Mouse (Mus musculus) heart, embryonic 14.5 days (tissue): ENCODE data around the gene Kif26b. TPM values are rescaled to one million over a fixed set of nuclear protein-coding genes. Genes with fewer than 3 reads are reported as not detected.

Experiments
- ATAC-seq: fragments of 200-750 bp; cut with Nextera tagmentation; 2 replicates; pipeline ENCODE4 v1.8.0; 2017; ENCODE audit warnings: low read depth, moderate TSS enrichment; ENCODE audit not compliant: insufficient number of reproducible peaks, insufficient read depth, low FRiP score
- H3K27ac ChIP-seq, 2 experiments: fragments of 200-500 bp in 1 of 2; fragments of 300-500 bp in 1 of 2; sonication (generic) in 1 of 2; replicated peaks in 1 of 2; 2 replicates each; pipeline ENCODE4 v1.5.1; 2012 to 2014; ENCODE audit warnings: low read depth in 2 of 2, low read length in 2 of 2, control low read depth in 1 of 2, mild to moderate bottlenecking in 1 of 2, mixed read lengths in 1 of 2; ENCODE audit not compliant: control insufficient read depth in 1 of 2, insufficient read depth in 1 of 2
- H3K27me3 ChIP-seq: fragments of 300-500 bp; sonication (generic); 2 replicates; pipeline ENCODE4 v1.6.1; 2014; ENCODE audit warnings: mild to moderate bottlenecking, low read length, control low read depth; ENCODE audit not compliant: control insufficient read depth, insufficient read depth
- H3K36me3 ChIP-seq: fragments of 300-500 bp; sonication (generic); 2 replicates; pipeline ENCODE4 v1.6.1; 2014; ENCODE audit warnings: mild to moderate bottlenecking, control low read depth, low read length, mixed read lengths; ENCODE audit not compliant: control insufficient read depth, insufficient read depth
- H3K4me1 ChIP-seq, 2 experiments: fragments of 200-500 bp in 1 of 2; fragments of 300-500 bp in 1 of 2; sonication (generic) in 1 of 2; 2 replicates each; pipeline ENCODE4 v1.6.1; 2012 to 2014; ENCODE audit warnings: low read length in 2 of 2, control low read depth in 1 of 2, mixed read lengths in 1 of 2; ENCODE audit not compliant: control insufficient read depth in 2 of 2, insufficient read depth in 2 of 2
- H3K4me2 ChIP-seq: fragments of 300-500 bp; sonication (generic); 2 replicates; pipeline ENCODE4 v1.6.1; 2014; ENCODE audit warnings: mild to moderate bottlenecking, low read length
- H3K4me3 ChIP-seq, 2 experiments: fragments of 200-500 bp in 1 of 2; fragments of 300-500 bp in 1 of 2; sonication (generic) in 1 of 2; 2 replicates each; pipeline ENCODE4 v1.5.1; 2012 to 2014; ENCODE audit warnings: low read length in 2 of 2, mild to moderate bottlenecking in 2 of 2, control low read depth in 1 of 2, low read depth in 1 of 2, moderate library complexity in 1 of 2; ENCODE audit not compliant: control insufficient read depth in 1 of 2, insufficient read depth in 1 of 2
- H3K9ac ChIP-seq: fragments of 300-500 bp; sonication (generic); 2 replicates; pipeline ENCODE4 v1.6.1; 2014; ENCODE audit warnings: mild to moderate bottlenecking, low read length
- H3K9me3 ChIP-seq: fragments of 300-500 bp; sonication (generic); 2 replicates; pipeline ENCODE4 v1.6.1; 2016; ENCODE audit warnings: low read length, control low read depth; ENCODE audit not compliant: control insufficient read depth
- WGBS: fragments of 180-500 bp; shearing (Covaris S2); extraction: QIAGEN DNeasy Blood & Tissue Kit; methylation state at CpG from one replicate; pipeline ENCODE4 v1.1.7; 2014; 5-methylcytosine and 5-hydroxymethylcytosine counted together
- polyA plus RNA-seq: library from polyadenylated mRNA; unstranded; fragments of >200 nt; fragmentation: Nextera tagmentation; extraction: Ambion mirVana; gene quantifications from 2 replicates; pipeline ENCODE4 v1.2.1, GENCODE M21; 2014

The Kif26b gene
- polyA plus RNA-seq, 1 experiment from 2014 or later: 14.4 TPM

GRCm38 (mm10) chr1:178634359-178635085 is 105.6 kb downstream of the Kif26b start:
- peak overlapping the region; percentile 28 for H3K4me2 ChIP-seq
- peak overlapping the region; percentile 0 to 41; a peak in 1 of 4 replicates for H3K27ac ChIP-seq
- peaks cover 37 to 47% of the 10 kb centered on the region in 2 experiments for H3K4me1 ChIP-seq
- no peaks in the 10 kb centered on the region for H3K9me3 ChIP-seq
- 32% methylated on average over 19 of the region's 19 CpGs for WGBS
- ATAC-seq: no peak
- no peaks in the 10 kb centered on the region for H3K27me3 ChIP-seq
- H3K9ac ChIP-seq: peak overlapping the region; percentile 52
- H3K4me3 ChIP-seq: no peak overlapping the region
- H3K36me3 ChIP-seq: no peaks in the 10 kb centered on the region

- 85% methylated on average over 4 of the region's 4 CpGs for WGBS
- no peak for ATAC-seq
- H3K9me3 ChIP-seq: no peaks in the 10 kb centered on the region
Observed at GRCm38 (mm10) chr1:178635470-178635869, 106.5 kb downstream of the Kif26b start.

GRCm38 (mm10) chr1:178637293-178637692 is 108.4 kb downstream of the Kif26b start:
- WGBS: 46% methylated on average over 7 of the region's 7 CpGs
- ATAC-seq: no peak
- H3K4me1 ChIP-seq: peaks cover 47 to 64% of the 10 kb centered on the region in 2 experiments

More at GRCm38 (mm10) chr1:178635470-178635869, 106.5 kb downstream of the Kif26b start:
- Histone ChIP-seq H3K27me3 (no peaks in the 10 kb centered on the region), H3K27ac (no peak overlapping the region), H3K4me3 (no peak overlapping the region), H3K4me2 (no peak overlapping the region), H3K4me1 (peaks cover 44 to 56% of the 10 kb centered on the region in 2 experiments), H3K36me3 (no peaks in the 10 kb centered on the region), H3K9ac (no peak overlapping the region)

GRCm38 (mm10) chr1:178639951-178640350 is 111.0 kb downstream of the Kif26b start:
- no peaks in the 10 kb centered on the region for H3K9me3 ChIP-seq
- H3K4me1 ChIP-seq: peaks cover 48 to 66% of the 10 kb centered on the region in 2 experiments
- H3K4me3 ChIP-seq: no peak overlapping the region
- H3K9ac ChIP-seq: no peak overlapping the region
- ATAC-seq: no peak
- no peaks in the 10 kb centered on the region for H3K27me3 ChIP-seq
- 26% methylated on average over 6 of the region's 6 CpGs for WGBS
- H3K4me2 ChIP-seq: no peak overlapping the region
- no peaks in the 10 kb centered on the region for H3K36me3 ChIP-seq
- no peak overlapping the region; a peak in 1 of 4 replicates for H3K27ac ChIP-seq

More at GRCm38 (mm10) chr1:178637293-178637692, 108.4 kb downstream of the Kif26b start:
- H3K9ac ChIP-seq: no peak overlapping the region
- H3K27me3 ChIP-seq: no peaks in the 10 kb centered on the region
- H3K9me3 ChIP-seq: no peaks in the 10 kb centered on the region
- H3K4me2 ChIP-seq: no peak overlapping the region
- H3K36me3 ChIP-seq: no peaks in the 10 kb centered on the region
- no peak overlapping the region for H3K4me3 ChIP-seq
- no peak overlapping the region for H3K27ac ChIP-seq

- Histone ChIP-seq H3K9ac (0 out of 2 replicates have a peak overlapping the region, but pooled peaks have one; percentile 25), H3K4me1 (peaks cover 54 to 72% of the 10 kb centered on the region in 2 experiments), H3K36me3 (no peaks in the 10 kb centered on the region), H3K9me3 (no peaks in the 10 kb centered on the region), H3K27ac (peak overlapping the region; percentile 9 to 45; a peak in 2 of 4 replicates), H3K4me3 (no peak overlapping the region), H3K4me2 (no peak overlapping the region), H3K27me3 (no peaks in the 10 kb centered on the region)
- 31% methylated on average over 11 of the region's 11 CpGs for WGBS
- ATAC-seq: no peak
Observed at GRCm38 (mm10) chr1:178640719-178641455, 112.0 kb downstream of the Kif26b start.

GRCm38 (mm10) chr1:178641788-178642187 is 112.9 kb downstream of the Kif26b start:
- no peak overlapping the region for H3K4me3 ChIP-seq
- H3K9me3 ChIP-seq: no peaks in the 10 kb centered on the region
- no peak for ATAC-seq
- no peaks in the 10 kb centered on the region for H3K36me3 ChIP-seq
- 69% methylated on average over 2 of the region's 2 CpGs for WGBS
- H3K27me3 ChIP-seq: no peaks in the 10 kb centered on the region
- H3K27ac ChIP-seq: peak overlapping the region in 1 of 2 experiments; percentile 43; a peak in 2 of 4 replicates
- no peak overlapping the region for H3K4me2 ChIP-seq
- H3K9ac ChIP-seq: peak overlapping the region; percentile 25; the same call in 1 of the 2 replicates
- H3K4me1 ChIP-seq: peaks cover 56 to 80% of the 10 kb centered on the region in 2 experiments

GRCm38 (mm10) chr1:178644954-178645353 is 116.0 kb downstream of the Kif26b start:
- peak; percentile 57; the same call in 1 of the 2 replicates for ATAC-seq
- Histone ChIP-seq H3K36me3 (no peaks in the 10 kb centered on the region), H3K9me3 (no peaks in the 10 kb centered on the region), H3K9ac (no peak overlapping the region), H3K4me1 (peaks cover 50 to 77% of the 10 kb centered on the region in 2 experiments), H3K27ac (peak overlapping the region; percentile 84 to 87), H3K4me2 (no peak overlapping the region), H3K4me3 (no peak overlapping the region), H3K27me3 (no peaks in the 10 kb centered on the region)
- 14% methylated on average over 4 of the region's 4 CpGs for WGBS
